Mouse (Mus musculus): Measurements from ENCODE around the gene Add2.

GRCm38 (mm10) chr6:86047510-86047909 lies 19.0 kb downstream of the Add2 start:
- TF ChIP-seq POLR2A (IDR thresholded peaks at IDR 0.05; ENCODE audit: insufficient read depth, low read length) (no peak), CTCF (IDR thresholded peaks at IDR 0.05; ENCODE audit: low read depth, low read length) (no peak), EP300 (IDR thresholded peaks at IDR 0.05; ENCODE audit: insufficient read depth, low read depth, low read length) (no peak)

Data from ES-Bruce4 (cell line).